Mouse (Mus musculus) midbrain, embryonic 10.5 days (tissue): ENCODE results near the gene Ddx6. TPM values are rescaled to one million over a fixed set of nuclear protein-coding genes. Genes with fewer than 3 reads are reported as not detected.
"Not testable (repeated sequence)": the region's sequence is repeated elsewhere in the genome, so short reads cannot be mapped to it uniquely, and the experiment has no call there.

ENCODE experiments used
- DNase-seq: peaks from one replicate; pipeline ENCODE4 v3.0.0-alpha.2; 2017; ENCODE audit warnings: low spot score
- H3K27ac ChIP-seq: fragments of 300-500 bp; sonication (generic); replicated peaks from 2 replicates; pipeline ENCODE4 v1.5.1; 2016; ENCODE audit warnings: mild to moderate bottlenecking
- H3K27me3 ChIP-seq: fragments of 300-500 bp; sonication (generic); 2 replicates; pipeline ENCODE4 v1.6.1; 2016; ENCODE audit warnings: low read depth, mild to moderate bottlenecking; ENCODE audit not compliant: poor library complexity, severe bottlenecking
- H3K36me3 ChIP-seq: fragments of 300-500 bp; sonication (generic); 2 replicates; pipeline ENCODE4 v1.6.1; 2016; ENCODE audit warnings: mild to moderate bottlenecking, moderate library complexity
- H3K4me1 ChIP-seq: fragments of 300-500 bp; sonication (generic); 2 replicates; pipeline ENCODE4 v1.6.1; 2016
- H3K4me3 ChIP-seq: fragments of 300-500 bp; sonication (generic); 2 replicates; pipeline ENCODE4 v1.5.1; 2016; ENCODE audit warnings: mild to moderate bottlenecking, moderate library complexity
- H3K9me3 ChIP-seq: fragments of 300-500 bp; sonication (generic); replicated peaks from 2 replicates; pipeline ENCODE4 v1.6.1; 2016; ENCODE audit warnings: mild to moderate bottlenecking
- WGBS: fragments of 180-500 bp; shearing (Covaris S2); methylation state at CpG from one replicate; pipeline ENCODE4 v1.1.7; 2016; 5-methylcytosine and 5-hydroxymethylcytosine counted together
- polyA plus RNA-seq: library from polyadenylated mRNA; unstranded; fragments of >200 nt; fragmentation: Nextera tagmentation; extraction: Ambion mirVana; gene quantifications from 2 replicates; pipeline ENCODE4 v1.2.1, GENCODE M21; 2016

Gene Ddx6
- polyA plus RNA-seq: 19.5 and 19.7 TPM in 2 replicates

DNA sequence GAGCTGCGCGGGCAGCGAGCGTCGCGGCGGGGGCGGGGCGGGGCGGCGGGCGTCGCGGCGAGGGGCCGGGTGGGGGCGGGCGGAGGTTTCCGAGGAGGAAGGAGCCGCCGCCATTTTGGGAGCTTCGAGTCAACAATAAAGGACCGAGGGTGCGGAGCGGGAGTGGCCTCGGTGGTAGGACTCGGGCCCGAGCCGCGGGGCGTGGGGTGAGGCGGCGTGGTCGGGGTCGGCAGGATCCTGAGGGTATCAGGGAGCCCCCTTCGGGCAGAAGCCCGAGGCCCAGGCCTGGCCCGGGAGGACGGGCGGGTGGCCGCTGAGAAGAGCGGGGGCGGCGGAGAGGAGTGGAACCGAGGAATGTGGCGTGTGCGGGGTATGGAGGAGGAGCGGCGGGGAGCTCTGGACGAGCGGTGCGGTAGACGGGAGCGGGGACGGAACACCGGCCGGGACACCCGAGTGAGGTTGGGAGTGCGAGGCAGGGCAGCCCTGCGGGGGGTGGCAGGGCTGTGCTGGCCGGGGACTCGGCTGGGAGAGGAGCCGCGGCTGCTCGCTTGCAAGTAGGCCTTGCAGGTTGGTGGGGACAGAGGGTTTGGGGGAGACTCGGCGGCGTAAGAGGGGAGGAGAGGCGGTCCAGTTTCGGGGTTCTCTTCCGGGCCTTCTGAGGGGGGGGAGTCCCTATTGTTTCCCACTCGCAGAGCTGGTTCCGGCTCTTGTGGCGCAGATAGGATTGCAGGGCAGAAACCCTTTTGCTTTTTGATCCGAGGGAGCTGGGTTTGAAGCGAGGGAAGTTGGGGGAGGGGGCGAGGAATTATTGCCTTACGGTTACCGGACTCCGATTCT lies at the start of gene Ddx6:
Gene Ddx6 (plus strand): TSS at position 114 of the 837 bp plus-strand sequence.
- peak; percentile 82 for DNase-seq
- H3K9me3 ChIP-seq: no peaks in the 10 kb centered on the region
- H3K27ac ChIP-seq: peak within 1 kb of the TSS; percentile 100
- under 1% methylated on average over 77 of the region's 80 CpGs for WGBS
- H3K4me1 ChIP-seq: peaks cover 40% of the 10 kb centered on the region
- peaks cover 35% of the 10 kb centered on the region for H3K36me3 ChIP-seq
- H3K27me3 ChIP-seq: no peaks in the 10 kb centered on the region
- H3K4me3 ChIP-seq: peak within 1 kb of the TSS; percentile 99

GRCm38 (mm10) chr9:44561597-44561996 lies 43.1 kb upstream of the Ddx6 start, which contains the start of gene Cxcr5:
Cxcr5 (minus strand) TSS chr9:44561877.
- H3K36me3 ChIP-seq: no peaks in the 10 kb centered on the region
- WGBS: 68% methylated on average over 4 of the region's 4 CpGs
- peaks cover 20% of the 10 kb centered on the region for H3K4me1 ChIP-seq
- no peak within 1 kb of the TSS for H3K4me3 ChIP-seq
- H3K9me3 ChIP-seq: no peaks in the 10 kb centered on the region
- no peaks in the 10 kb centered on the region for H3K27me3 ChIP-seq
- DNase-seq: no peak
- H3K27ac ChIP-seq: no peak within 1 kb of the TSS

DNA sequence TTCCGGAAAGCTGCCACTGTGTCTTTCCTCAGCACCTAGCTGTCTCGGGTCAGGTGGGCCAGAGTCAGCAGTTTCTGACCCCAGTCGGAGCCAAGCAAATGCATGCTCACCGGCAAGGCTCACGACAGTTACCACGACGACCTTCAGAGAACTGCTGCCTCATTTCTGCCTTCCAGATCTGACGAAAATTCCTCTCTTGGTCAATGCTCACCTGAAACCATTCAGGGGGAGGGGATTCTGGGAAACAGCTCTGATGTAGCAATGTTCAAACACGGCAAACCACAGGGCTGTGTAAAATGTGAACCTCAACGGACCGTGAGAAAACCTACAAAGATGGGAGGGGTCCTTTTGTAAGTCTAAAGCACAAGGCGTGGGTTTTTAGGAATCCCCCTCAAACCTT lies 41.8 kb upstream of the Ddx6 start:
- Histone ChIP-seq H3K9me3 (no peaks in the 10 kb centered on the region), H3K36me3 (no peaks in the 10 kb centered on the region), H3K27ac (no peak overlapping the region), H3K4me1 (peaks cover 22% of the 10 kb centered on the region), H3K27me3 (no peaks in the 10 kb centered on the region), H3K4me3 (no peak overlapping the region)
- no peak for DNase-seq
- WGBS: 60% methylated on average over 12 of the region's 12 CpGs

GRCm38 (mm10) chr9:44565367-44565766 lies 39.3 kb upstream of the Ddx6 start:
- Histone ChIP-seq H3K27ac (peak overlapping the region; percentile 58), H3K4me1 (peaks cover 25% of the 10 kb centered on the region), H3K4me3 (no peak overlapping the region), H3K27me3 (no peaks in the 10 kb centered on the region), H3K9me3 (no peaks in the 10 kb centered on the region), H3K36me3 (no peaks in the 10 kb centered on the region)
- peak; percentile 34 for DNase-seq
- WGBS: 25% methylated on average over 6 of the region's 6 CpGs

GRCm38 (mm10) chr9:44567338-44568082 lies 37.2 kb upstream of the Ddx6 start:
- no peak for DNase-seq
- Histone ChIP-seq H3K27me3 (no peaks in the 10 kb centered on the region), H3K27ac (peak overlapping the region; percentile 63), H3K4me3 (no peak overlapping the region), H3K4me1 (peaks cover 24% of the 10 kb centered on the region), H3K36me3 (no peaks in the 10 kb centered on the region), H3K9me3 (no peaks in the 10 kb centered on the region)
- WGBS: 83% methylated on average over 9 of the region's 9 CpGs

DNA sequence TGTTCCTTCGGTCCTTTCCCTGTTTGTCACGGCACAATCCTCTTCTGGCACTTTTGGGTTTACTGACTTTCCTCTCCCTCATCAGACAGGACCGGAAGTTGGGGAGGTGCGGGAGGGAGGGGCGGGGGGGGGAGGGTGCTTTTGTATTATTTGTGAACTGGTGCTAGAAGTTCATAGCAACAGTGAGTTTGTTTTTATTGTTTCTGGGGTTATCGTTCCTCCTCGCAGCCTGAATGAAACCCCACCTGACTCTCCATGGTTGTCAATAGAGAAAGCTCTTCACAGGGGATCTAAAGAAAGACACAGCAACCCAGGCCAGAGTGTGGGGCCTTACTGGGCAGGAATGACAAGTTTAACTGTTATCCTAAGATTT lies 36.6 kb upstream of the Ddx6 start:
- WGBS: 52% methylated on average over 7 of the region's 7 CpGs
- H3K4me3 ChIP-seq: no peak overlapping the region

DNA sequence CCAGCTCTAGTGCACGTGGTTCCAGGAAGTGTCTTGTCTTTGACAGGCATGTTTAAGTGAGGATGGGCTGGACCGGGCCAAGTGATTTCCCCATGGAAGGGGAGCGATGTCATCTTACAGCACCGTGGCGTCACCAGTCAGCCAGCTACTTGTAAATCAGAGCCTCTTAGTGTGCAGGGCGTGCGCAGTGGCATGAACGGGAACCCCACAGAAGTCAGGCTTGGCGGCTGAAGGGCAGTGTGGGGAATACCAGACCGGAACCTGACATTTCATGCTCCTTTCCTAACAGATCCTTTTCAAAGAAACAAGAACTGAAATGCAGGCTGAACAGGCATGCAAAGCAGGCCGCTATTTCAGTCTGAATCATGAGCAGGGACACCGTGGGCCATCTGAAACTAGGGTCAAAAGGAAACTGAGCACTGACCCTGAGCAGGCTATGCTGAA lies 33.7 kb upstream of the Ddx6 start:
- Histone ChIP-seq H3K4me3 (no peak overlapping the region), H3K36me3 (no peaks in the 10 kb centered on the region), H3K4me1 (peaks cover 7% of the 10 kb centered on the region), H3K27ac (no peak overlapping the region), H3K27me3 (no peaks in the 10 kb centered on the region), H3K9me3 (no peaks in the 10 kb centered on the region)
- DNase-seq: no peak
- WGBS: 89% methylated on average over 12 of the region's 12 CpGs

More for the DNA sequence above, 36.6 kb upstream of the Ddx6 start:
- Histone ChIP-seq H3K9me3 (no peaks in the 10 kb centered on the region), H3K4me1 (peaks cover 19% of the 10 kb centered on the region), H3K36me3 (no peaks in the 10 kb centered on the region), H3K27me3 (no peaks in the 10 kb centered on the region), H3K27ac (peak overlapping the region; percentile 63)
- DNase-seq: no peak

DNA sequence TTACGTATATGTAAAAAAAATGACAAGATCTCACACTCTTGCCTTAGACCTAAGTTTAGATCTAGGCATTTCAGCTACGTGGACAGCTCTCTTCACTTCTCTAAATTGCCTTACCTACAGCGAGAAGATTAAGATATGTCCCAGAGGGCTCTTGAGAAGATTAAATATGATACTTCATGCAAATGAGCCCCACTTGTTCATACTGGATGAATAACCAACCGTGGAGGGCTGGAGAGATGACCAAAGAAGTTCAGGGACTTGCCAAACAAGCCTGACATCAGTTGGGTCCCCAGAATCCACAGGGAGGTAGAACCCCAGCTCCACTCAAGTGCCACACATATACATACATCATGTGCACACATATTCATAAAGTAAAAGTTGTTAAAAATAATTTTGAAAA lies 31.4 kb upstream of the Ddx6 start:
- WGBS: 90% methylated on average over 4 of the region's 4 CpGs
- no peak for DNase-seq
- no peak overlapping the region for H3K4me3 ChIP-seq

DNA sequence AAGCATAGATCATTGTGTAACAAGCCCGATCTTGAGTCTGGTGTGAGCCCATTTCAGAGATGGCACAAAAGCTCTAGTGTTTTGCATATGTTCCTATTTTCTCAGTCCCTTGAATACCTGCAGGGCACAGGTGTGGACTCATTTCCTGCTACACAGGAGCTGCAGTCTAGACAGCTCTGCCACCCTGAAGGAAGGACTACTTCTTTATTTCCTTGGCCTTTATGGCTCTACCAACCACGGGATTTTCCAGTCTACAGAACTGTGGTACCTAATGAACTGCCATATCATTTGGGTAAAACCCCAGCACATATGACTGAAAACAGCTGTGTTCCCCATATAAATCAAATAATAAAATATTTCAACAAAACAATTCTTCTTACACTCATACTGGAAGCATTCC lies 29.6 kb upstream of the Ddx6 start:
- H3K4me1 ChIP-seq: no peaks in the 10 kb centered on the region
- H3K27me3 ChIP-seq: no peaks in the 10 kb centered on the region
- 91% methylated on average over 2 of the region's 2 CpGs for WGBS
- no peak overlapping the region for H3K27ac ChIP-seq
- H3K4me3 ChIP-seq: no peak overlapping the region
- no peaks in the 10 kb centered on the region for H3K36me3 ChIP-seq
- no peaks in the 10 kb centered on the region for H3K9me3 ChIP-seq
- DNase-seq: no peak

More for the DNA sequence above, 31.4 kb upstream of the Ddx6 start:
- Histone ChIP-seq H3K36me3 (no peaks in the 10 kb centered on the region), H3K9me3 (no peaks in the 10 kb centered on the region), H3K4me1 (no peaks in the 10 kb centered on the region), H3K27ac (no peak overlapping the region), H3K27me3 (no peaks in the 10 kb centered on the region)

DNA sequence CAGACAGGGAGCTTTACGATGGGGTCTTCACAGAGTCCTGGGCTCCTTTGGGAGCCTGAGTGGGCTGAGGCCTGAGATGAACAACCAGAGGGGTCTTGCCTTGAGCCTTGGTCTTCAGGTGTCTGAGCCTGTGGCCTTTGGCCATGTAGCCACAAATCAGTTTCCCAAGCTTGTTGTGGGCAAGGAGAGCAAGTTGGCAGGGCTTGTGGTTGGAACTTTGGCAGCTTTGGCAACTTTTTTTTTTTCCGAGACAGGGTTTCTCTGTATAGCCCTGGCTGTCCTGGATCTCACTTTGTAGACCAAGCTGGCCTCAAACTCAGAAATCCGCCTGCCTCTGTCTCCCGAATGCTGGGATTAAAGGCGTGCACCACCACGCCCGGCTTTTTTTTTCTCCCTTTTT lies 28.6 kb upstream of the Ddx6 start:
- H3K27ac ChIP-seq, H3K9me3 ChIP-seq, H3K4me3 ChIP-seq, H3K27me3 ChIP-seq, H3K4me1 ChIP-seq, H3K36me3 ChIP-seq, DNase-seq: not testable (repeated sequence)
- 94% methylated on average over 7 of the region's 7 CpGs for WGBS

DNA sequence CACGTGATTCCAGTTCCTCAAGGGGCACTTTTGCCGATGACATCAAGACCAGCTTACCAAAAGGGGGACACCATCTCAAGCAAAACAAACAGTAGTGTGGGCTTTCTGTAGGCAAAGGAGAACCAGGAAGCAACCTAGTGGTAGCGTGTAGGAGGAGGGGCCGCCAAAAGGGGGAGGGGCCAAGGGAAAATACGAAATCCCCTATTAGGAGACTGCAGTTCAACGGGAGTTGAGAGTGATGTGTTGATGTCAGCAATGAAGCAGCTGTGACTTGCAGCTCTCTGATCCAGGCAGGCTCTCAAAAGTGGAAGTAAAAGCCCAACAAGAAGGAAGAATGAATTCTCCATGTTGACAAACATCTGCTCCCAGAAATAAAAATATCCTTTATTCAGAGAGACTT lies 25.3 kb upstream of the Ddx6 start:
- no peaks in the 10 kb centered on the region for H3K36me3 ChIP-seq
- no peak overlapping the region for H3K27ac ChIP-seq
- H3K4me1 ChIP-seq: no peaks in the 10 kb centered on the region
- H3K9me3 ChIP-seq: peaks cover 8% of the 10 kb centered on the region
- WGBS: 50% methylated on average over 6 of the region's 6 CpGs
- H3K4me3 ChIP-seq: no peak overlapping the region
- DNase-seq: no peak
- no peaks in the 10 kb centered on the region for H3K27me3 ChIP-seq

DNA sequence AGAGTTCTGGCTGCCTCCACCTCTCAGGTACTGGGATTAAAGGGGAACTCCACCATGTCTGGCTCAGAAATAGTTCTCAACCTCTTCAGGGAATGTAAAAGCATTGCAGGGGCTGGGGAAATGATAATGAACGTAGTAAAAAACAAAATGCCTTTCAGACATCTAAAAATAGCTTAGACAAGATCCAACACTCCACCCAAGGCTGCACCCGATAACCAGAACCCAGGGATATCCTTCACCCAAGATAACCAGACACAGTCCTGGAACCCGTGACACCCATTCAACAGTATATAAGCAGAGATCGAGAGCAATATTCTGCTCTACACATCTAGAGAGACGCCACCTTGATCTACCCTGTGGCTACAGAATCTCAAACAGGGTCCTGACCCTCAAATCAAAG lies 24.6 kb upstream of the Ddx6 start:
- no peak for DNase-seq
- no peaks in the 10 kb centered on the region for H3K36me3 ChIP-seq
- H3K9me3 ChIP-seq: peaks cover 10% of the 10 kb centered on the region
- H3K27ac ChIP-seq: no peak overlapping the region
- 93% methylated on average over 5 of the region's 5 CpGs for WGBS
- H3K4me3 ChIP-seq: no peak overlapping the region
- H3K27me3 ChIP-seq: no peaks in the 10 kb centered on the region
- H3K4me1 ChIP-seq: no peaks in the 10 kb centered on the region

GRCm38 (mm10) chr9:44581423-44581822 lies 23.3 kb upstream of the Ddx6 start:
- 65% methylated on average over 3 of the region's 3 CpGs for WGBS
- no peak overlapping the region for H3K27ac ChIP-seq

More at GRCm38 (mm10) chr9:44581423-44581822, 23.3 kb upstream of the Ddx6 start:
- DNase-seq: no peak
- no peaks in the 10 kb centered on the region for H3K27me3 ChIP-seq
- no peak overlapping the region for H3K4me3 ChIP-seq
- H3K9me3 ChIP-seq: peaks cover 10% of the 10 kb centered on the region
- no peaks in the 10 kb centered on the region for H3K4me1 ChIP-seq
- H3K36me3 ChIP-seq: no peaks in the 10 kb centered on the region
